Mouse (Mus musculus) cerebellum, adult 8-10 months (tissue): ENCODE measurements around the gene Ksr2.
A peak's percentile ranks its signal among the peaks of the same experiment; 100 is the strongest.

Experiments used
- DNase-seq: peaks from one replicate; pipeline ENCODE4 v3.0.0; 2022

The Ksr2 gene

DNA sequence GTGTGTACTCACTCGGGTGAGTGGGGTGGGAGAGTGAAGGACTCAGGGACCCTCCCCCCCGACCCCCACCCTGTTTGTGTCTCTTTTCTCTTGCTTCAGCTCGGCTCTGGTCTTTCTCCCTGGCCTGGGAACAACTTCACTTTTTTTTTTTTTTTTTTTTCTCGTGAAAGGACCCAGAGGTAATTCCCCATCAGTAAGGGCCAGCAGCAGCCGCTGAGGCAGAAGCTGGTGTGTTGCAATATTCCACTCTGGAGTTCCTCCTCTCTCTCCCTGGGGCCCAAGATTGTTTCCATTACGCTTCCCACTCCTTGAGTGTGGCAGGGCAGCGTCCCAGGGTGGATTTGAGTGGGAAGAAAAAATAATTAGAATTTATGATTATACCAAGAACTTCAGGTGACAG lies 72.3 kb downstream of the Ksr2 start:
- DNase-seq = no peak

DNA sequence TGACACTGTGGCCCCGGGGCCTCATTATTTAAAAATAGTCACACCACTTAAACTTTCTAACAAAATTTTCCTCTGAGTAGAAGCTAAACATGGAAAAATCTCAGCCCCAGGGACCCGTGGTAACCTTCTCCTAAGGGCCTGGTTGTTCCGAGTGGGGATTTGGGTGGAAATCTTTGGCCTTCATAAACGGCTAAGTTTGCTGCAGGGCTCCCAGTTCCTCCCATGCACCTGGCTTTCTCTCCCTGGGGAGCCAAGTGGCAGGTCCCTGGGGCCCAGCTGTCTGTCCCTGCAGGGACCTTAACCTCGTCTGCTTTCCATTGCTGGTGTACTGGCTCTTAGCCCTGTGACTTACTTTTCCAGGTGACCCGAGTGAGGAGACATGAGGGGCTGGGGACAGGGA lies 74.4 kb downstream of the Ksr2 start:
- no peak for DNase-seq

GRCm38 (mm10) chr5:117488670-117489325 lies 75.0 kb downstream of the Ksr2 start:
- DNase-seq = no peak

- DNase-seq = no peak
Measured at GRCm38 (mm10) chr5:117492933-117493863, 79.4 kb downstream of the Ksr2 start.

- DNase-seq = peak; percentile 73
Measured at GRCm38 (mm10) chr5:117493947-117494346, 80.1 kb downstream of the Ksr2 start.

DNA sequence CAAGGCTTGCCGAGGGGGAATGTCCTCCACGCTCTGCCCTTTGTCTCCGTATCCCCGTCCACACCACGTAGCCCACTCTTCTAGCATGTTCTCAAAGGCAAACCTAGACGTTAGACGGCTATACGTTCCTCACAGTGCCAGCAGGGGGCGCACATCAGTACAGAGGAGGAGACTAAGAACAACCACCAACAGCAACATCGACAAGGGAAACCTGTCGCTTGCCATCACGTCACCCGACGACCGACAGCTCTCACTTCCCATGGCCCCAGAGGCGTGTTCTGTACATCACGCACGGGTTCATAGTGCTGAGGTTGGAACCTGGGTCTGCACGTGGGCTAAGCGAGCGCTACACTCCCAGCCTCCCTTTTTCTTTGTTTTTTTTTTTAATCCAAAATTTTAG lies 83.3 kb downstream of the Ksr2 start:
- peak; percentile 32 for DNase-seq

DNA sequence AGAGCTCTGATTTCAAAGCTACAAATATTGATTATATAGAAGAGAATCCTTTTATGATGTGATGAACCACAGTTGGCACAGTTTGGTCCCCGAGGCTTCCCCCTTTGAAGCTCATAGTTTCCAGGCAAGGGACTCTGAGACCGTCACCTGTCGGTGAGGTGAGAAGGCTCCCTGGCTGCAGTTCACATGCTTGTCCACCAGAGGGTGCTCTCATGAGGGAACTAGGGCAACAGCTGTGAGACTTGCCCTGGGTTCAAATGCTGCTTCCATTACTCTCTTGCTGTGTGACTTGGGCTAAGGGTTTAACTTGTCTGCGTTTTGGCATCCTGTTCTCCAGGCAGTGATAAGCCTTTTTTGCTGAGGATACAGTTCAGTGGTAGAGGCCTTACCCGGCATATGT lies 88.8 kb downstream of the Ksr2 start:
- no peak for DNase-seq

DNA sequence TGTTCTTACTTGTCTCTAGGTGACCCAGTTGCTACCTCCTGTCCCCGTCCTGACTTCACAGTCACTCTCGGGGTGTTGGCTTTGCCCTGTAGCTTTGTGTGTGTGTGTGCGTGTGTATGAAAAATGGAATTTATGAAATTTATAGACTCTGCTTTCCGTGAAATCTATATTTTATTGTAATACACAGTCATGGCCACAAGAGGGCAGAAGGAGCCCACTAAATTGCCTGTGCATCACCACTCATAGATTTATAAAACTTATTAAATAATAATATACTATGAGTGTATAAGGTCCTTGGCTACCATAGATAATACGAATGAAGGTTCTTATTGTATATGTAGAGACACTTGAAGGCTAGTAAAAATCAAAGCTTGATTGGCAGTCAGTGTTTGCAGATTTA lies 90.6 kb downstream of the Ksr2 start:
- DNase-seq = no peak

- DNase-seq = peak; percentile 76
Measured at GRCm38 (mm10) chr5:117505204-117505603, 91.4 kb downstream of the Ksr2 start.

DNA sequence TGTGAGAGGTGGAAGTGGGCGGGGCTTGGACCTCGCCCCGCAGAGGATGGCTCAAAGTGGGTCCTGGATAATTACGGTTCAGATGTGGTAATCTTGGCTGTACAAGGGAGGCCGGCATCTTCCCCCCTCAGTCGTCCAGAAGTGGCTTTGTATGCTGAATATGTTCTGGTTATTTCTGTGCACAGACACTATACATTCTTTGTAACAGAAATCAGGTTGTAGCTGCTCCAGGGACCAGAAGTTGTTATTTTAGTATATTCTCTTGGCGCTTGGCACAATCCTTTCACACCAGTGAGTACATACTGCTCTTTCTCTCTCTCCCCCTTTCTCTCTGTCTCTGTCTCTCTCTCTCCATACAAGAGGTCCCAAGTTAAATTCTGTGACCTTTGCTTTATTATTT lies 92.0 kb downstream of the Ksr2 start:
- DNase-seq = no peak

GRCm38 (mm10) chr5:117506406-117506805 lies 92.6 kb downstream of the Ksr2 start:
- DNase-seq = peak; percentile 71

GRCm38 (mm10) chr5:117509511-117510375 lies 95.9 kb downstream of the Ksr2 start:
- DNase-seq = no peak

- DNase-seq = no peak
Measured at GRCm38 (mm10) chr5:117510864-117511263, 97.1 kb downstream of the Ksr2 start.

- no peak for DNase-seq
Measured at GRCm38 (mm10) chr5:117515396-117515795, 101.6 kb downstream of the Ksr2 start.

DNA sequence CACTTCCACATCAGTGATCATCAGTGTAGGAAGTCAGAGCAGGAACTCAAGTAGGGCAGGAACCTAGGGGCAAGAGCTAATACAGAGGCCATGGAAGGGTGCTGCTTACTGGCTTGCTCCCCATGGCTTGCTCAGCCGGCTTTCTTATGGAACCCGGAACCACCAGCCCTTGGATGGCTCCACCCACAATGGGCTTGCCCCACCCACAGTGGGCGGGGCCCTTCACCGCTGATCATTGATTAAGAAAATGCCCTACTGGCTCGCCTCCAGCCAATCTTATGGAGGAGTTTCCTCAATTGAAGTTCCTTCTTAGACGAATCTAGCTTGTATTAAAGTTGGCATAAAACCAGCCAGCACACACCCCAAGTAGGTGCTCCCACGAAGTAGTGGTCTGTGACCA lies 102.1 kb downstream of the Ksr2 start:
- DNase-seq = no peak

DNA sequence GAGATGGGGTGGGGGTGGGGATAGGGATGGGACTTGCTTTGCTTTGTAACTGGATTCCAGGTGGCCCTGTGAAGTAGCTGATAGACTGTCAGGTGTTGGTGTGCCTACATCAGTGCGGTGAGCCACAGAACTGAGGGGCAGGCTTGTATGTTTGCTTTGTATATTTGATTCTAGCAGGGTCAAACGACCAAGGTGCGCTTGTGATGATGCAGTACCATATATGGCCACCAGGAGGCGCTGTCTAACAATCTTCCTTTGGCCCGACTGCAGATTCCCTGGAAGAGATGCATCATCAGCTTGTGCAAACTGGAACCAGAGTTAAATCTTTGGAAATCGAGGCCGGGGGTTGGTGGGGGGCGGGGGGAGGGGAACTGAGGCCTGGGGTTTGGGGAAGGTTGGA lies 102.8 kb downstream of the Ksr2 start:
- DNase-seq = peak; percentile 82

- no peak for DNase-seq
Measured at GRCm38 (mm10) chr5:117519858-117520495, 106.2 kb downstream of the Ksr2 start.

DNA sequence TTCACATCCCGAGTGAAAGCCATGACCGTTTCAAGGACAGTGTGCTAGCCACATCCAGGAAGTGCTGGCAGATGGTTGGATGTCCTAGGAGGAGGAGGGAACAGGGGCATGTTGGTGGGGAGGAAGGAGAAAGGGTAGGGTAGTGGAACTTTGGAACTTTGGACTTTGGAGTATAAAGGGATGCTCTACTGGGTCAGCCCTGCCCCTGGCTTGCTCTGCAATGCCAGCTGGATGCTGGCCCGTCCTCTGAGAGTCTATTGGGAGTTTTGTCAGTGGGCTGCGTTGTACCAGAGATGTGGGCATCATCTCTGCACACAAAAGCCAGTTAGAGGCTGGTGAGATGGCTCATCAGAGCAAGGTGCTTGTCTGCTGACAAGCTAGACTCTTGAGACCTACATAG lies 107.4 kb downstream of the Ksr2 start:
- no peak for DNase-seq

DNA sequence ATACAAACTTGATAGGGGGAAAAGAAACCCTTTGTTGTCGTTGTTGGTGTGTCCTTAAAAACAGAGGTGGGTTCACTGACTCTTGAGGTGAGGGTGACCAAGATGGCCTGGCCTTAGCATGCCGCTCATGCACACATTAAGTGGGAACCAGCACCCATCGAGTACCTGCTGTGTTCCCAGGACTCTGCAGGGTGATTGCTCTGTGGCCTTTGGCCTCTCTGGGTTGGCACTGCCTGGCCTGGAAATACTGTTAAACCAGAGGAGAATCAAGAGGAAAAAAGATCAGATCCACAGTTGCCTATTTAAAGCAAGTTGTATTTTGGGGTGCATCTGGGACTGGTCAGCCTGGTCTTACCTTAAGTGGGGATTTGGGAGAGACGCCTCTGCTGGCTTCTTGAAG lies 107.9 kb downstream of the Ksr2 start:
- no peak for DNase-seq

- no peak for DNase-seq
Measured at GRCm38 (mm10) chr5:117522471-117522870, 108.7 kb downstream of the Ksr2 start.

DNA sequence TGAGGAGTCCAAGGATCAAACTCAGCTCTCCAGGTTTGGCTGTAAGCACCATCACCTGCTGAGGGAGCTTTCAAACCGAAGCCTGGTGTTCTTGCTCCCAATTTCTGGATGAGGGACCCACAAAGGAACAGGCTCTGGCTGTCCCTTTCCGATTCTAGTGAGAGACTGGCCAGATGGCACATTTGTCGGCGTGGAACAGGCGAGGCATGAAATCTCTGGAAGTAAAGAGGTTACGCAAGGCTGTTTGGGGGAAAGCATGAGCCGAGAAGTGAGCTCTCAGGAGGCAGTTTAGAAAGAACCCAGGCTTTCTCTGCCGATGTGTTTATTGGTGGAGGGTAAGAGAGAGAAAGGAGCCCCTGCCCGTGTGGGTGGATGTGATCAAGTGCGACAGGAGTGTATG lies 109.2 kb downstream of the Ksr2 start:
- DNase-seq = peak; percentile 61

- no peak for DNase-seq
Measured at GRCm38 (mm10) chr5:117530991-117531390, 117.2 kb downstream of the Ksr2 start.

GRCm38 (mm10) chr5:117539221-117539620 lies 125.4 kb downstream of the Ksr2 start:
- DNase-seq = no peak
